Mouse (Mus musculus) liver, adult 2 months (tissue): Measurements from ENCODE around the gene Olfr467. TPM values are rescaled to one million over a fixed set of nuclear protein-coding genes. Genes with fewer than 3 reads are reported as not detected.

Source experiments
- polyA plus RNA-seq: library from polyadenylated mRNA; depleted of rRNA; stranded (reverse); fragments of >200 nt; gene quantifications from 2 replicates; pipeline ENCODE4 v1.2.3, GENCODE M21; 2012; rRNA removed
- total RNA-seq: library from RNA; depleted of rRNA; stranded (reverse); fragments of >200 nt; gene quantifications from 2 replicates; pipeline ENCODE4 v1.2.3, GENCODE M21; 2014; rRNA removed

The Olfr467 gene
- total and polyA plus RNA-seq, 2 experiments = not detected

Other genes starting within 250 kb of the Olfr467 start
- 9.6 and 13.5 TPM in 2 replicates for gene Olfml1, start 244.8 kb upstream of the Olfr467 start, total RNA-seq
- 5.4 and 8.9 TPM in 2 replicates for gene Olfml1, start 244.8 kb upstream of the Olfr467 start, polyA plus RNA-seq
- gene Ppfibp2, start 217.1 kb upstream of the Olfr467 start, total RNA-seq = 20.9 and 24.8 TPM in 2 replicates
- gene Ppfibp2, start 217.1 kb upstream of the Olfr467 start, polyA plus RNA-seq = 9.6 and 9.9 TPM in 2 replicates
- gene 5330417H12Rik, start 187.1 kb upstream of the Olfr467 start, total RNA-seq = not detected in 2 replicates
- not detected in 2 replicates for gene 5330417H12Rik, start 187.1 kb upstream of the Olfr467 start, polyA plus RNA-seq
- gene Cyb5r2, start 54.2 kb upstream of the Olfr467 start, total RNA-seq = 0.07 TPM in 1 of 2 replicates, not detected in the other
- 0.07 and 0.10 TPM in 2 replicates for gene Cyb5r2, start 54.2 kb upstream of the Olfr467 start, polyA plus RNA-seq
- gene Ovch2, start 11.1 kb upstream of the Olfr467 start, total RNA-seq = not detected in 2 replicates
- gene Ovch2, start 11.1 kb upstream of the Olfr467 start, polyA plus RNA-seq = not detected in 2 replicates
- not detected in 2 replicates for gene Olfr469, start 13.3 kb downstream of the Olfr467 start, total RNA-seq
- gene Olfr469, start 13.3 kb downstream of the Olfr467 start, polyA plus RNA-seq = not detected in 2 replicates
- gene Olfr470, start 35.2 kb downstream of the Olfr467 start, total RNA-seq = not detected in 2 replicates
- not detected in 2 replicates for gene Olfr470, start 35.2 kb downstream of the Olfr467 start, polyA plus RNA-seq
- gene Olfr472, start 85.6 kb downstream of the Olfr467 start, total RNA-seq = not detected in 2 replicates
- gene Olfr472, start 85.6 kb downstream of the Olfr467 start, polyA plus RNA-seq = not detected in 2 replicates
- gene Olfr473, start 118.2 kb downstream of the Olfr467 start, total RNA-seq = not detected in 2 replicates
- gene Olfr473, start 118.2 kb downstream of the Olfr467 start, polyA plus RNA-seq = not detected in 2 replicates
- not detected in 2 replicates for gene Olfr474, start 142.4 kb downstream of the Olfr467 start, total RNA-seq
- gene Olfr474, start 142.4 kb downstream of the Olfr467 start, polyA plus RNA-seq = not detected in 2 replicates
- gene Olfr476, start 152.5 kb downstream of the Olfr467 start, total RNA-seq = not detected in 2 replicates
- gene Olfr476, start 152.5 kb downstream of the Olfr467 start, polyA plus RNA-seq = not detected in 2 replicates
- gene Olfr477, start 174.4 kb downstream of the Olfr467 start, total RNA-seq = not detected in 2 replicates
- not detected in 2 replicates for gene Olfr477, start 174.4 kb downstream of the Olfr467 start, polyA plus RNA-seq
- not detected in 2 replicates for gene Olfr478, start 221.7 kb downstream of the Olfr467 start, total RNA-seq
- not detected in 2 replicates for gene Olfr478, start 221.7 kb downstream of the Olfr467 start, polyA plus RNA-seq
- gene Olfr479, start 238.4 kb downstream of the Olfr467 start, total RNA-seq = not detected in 2 replicates
- gene Olfr479, start 238.4 kb downstream of the Olfr467 start, polyA plus RNA-seq = not detected in 2 replicates